Mouse (Mus musculus): ENCODE measurements at regions not wholly inside any gene's neighbourhood (a gene's known extent, or its start where the extent isn't known, plus 50 kb on each side); places are given as distances from the start of the nearest gene placed in this dataset.

- Histone ChIP-seq H3K4me3 (ENCODE audit: control insufficient read depth, low read depth, low read length) (no peak overlapping the region), H3K36me3 (ENCODE audit: control insufficient read depth, insufficient read depth, low read length) (no peaks in the 10 kb centered on the region), H3K27me3 (ENCODE audit: control insufficient read depth, insufficient read depth, low read length) (no peaks in the 10 kb centered on the region), H3K27ac (ENCODE audit: control insufficient read depth, insufficient read depth, low read depth, low read length) (no peak overlapping the region), H3K4me1 (ENCODE audit: control insufficient read depth, insufficient read depth, low read length) (no peaks in the 10 kb centered on the region)
- TF ChIP-seq CTCF (IDR thresholded peaks at IDR 0.05; ENCODE audit: control insufficient read depth, insufficient read depth, insufficient replicate concordance, low read depth, low read length) = no peak
- TF ChIP-seq POLR2A (IDR thresholded peaks at IDR 0.05; ENCODE audit: control insufficient read depth, low read depth, low read length) = no peak
Observed at GRCm38 (mm10) chr12:50897606-50898166, 248.8 kb upstream of the Prkd1 start.

GRCm38 (mm10) chr12:50893604-50894003, 244.7 kb upstream of the Prkd1 start:
- Histone ChIP-seq H3K27me3 (ENCODE audit: control insufficient read depth, insufficient read depth, low read length) (no peaks in the 10 kb centered on the region), H3K27ac (ENCODE audit: control insufficient read depth, insufficient read depth, low read depth, low read length) (no peak overlapping the region), H3K4me1 (ENCODE audit: control insufficient read depth, insufficient read depth, low read length) (no peaks in the 10 kb centered on the region), H3K36me3 (ENCODE audit: control insufficient read depth, insufficient read depth, low read length) (no peaks in the 10 kb centered on the region), H3K4me3 (ENCODE audit: control insufficient read depth, low read depth, low read length) (no peak overlapping the region)
- TF ChIP-seq POLR2A (IDR thresholded peaks at IDR 0.05; ENCODE audit: control insufficient read depth, low read depth, low read length) = no peak
- no peak for TF ChIP-seq CTCF (IDR thresholded peaks at IDR 0.05; ENCODE audit: control insufficient read depth, insufficient read depth, insufficient replicate concordance, low read depth, low read length)

GRCm38 (mm10) chr12:50875796-50876195, 226.9 kb upstream of the Prkd1 start:
- Histone ChIP-seq H3K4me3 (ENCODE audit: control insufficient read depth, low read depth, low read length) (no peak overlapping the region), H3K36me3 (ENCODE audit: control insufficient read depth, insufficient read depth, low read length) (no peaks in the 10 kb centered on the region), H3K4me1 (ENCODE audit: control insufficient read depth, insufficient read depth, low read length) (no peaks in the 10 kb centered on the region), H3K27ac (ENCODE audit: control insufficient read depth, insufficient read depth, low read depth, low read length) (no peak overlapping the region), H3K27me3 (ENCODE audit: control insufficient read depth, insufficient read depth, low read length) (no peaks in the 10 kb centered on the region)
- TF ChIP-seq CTCF (IDR thresholded peaks at IDR 0.05; ENCODE audit: control insufficient read depth, insufficient read depth, insufficient replicate concordance, low read depth, low read length) = no peak
- no peak for TF ChIP-seq POLR2A (IDR thresholded peaks at IDR 0.05; ENCODE audit: control insufficient read depth, low read depth, low read length)

DNA sequence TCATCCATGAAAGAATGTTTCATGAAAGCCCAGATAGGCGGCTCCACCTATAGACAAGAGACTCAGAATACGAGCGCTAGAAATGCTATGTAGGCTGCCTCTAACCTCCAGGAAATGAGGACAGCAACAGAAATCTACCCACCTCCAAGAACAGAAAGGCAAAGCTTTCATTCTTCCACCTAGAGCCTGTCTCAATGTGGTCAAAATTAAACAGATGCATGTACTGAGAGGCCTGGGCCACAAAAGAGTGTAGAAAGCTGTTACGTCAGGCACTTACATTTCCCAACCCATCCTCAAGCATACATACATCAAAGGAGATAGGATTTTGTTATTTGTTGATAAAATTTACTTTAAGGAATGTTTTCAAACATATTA, 225.1 kb upstream of the Prkd1 start:
- Histone ChIP-seq H3K36me3 (ENCODE audit: control insufficient read depth, insufficient read depth, low read length) (no peaks in the 10 kb centered on the region), H3K27ac (ENCODE audit: control insufficient read depth, insufficient read depth, low read depth, low read length) (no peak overlapping the region), H3K4me3 (ENCODE audit: control insufficient read depth, low read depth, low read length) (no peak overlapping the region), H3K27me3 (ENCODE audit: control insufficient read depth, insufficient read depth, low read length) (no peaks in the 10 kb centered on the region), H3K4me1 (ENCODE audit: control insufficient read depth, insufficient read depth, low read length) (no peaks in the 10 kb centered on the region)
- TF ChIP-seq CTCF (IDR thresholded peaks at IDR 0.05; ENCODE audit: control insufficient read depth, insufficient read depth, insufficient replicate concordance, low read depth, low read length) = no peak
- no peak for TF ChIP-seq POLR2A (IDR thresholded peaks at IDR 0.05; ENCODE audit: control insufficient read depth, low read depth, low read length)

DNA sequence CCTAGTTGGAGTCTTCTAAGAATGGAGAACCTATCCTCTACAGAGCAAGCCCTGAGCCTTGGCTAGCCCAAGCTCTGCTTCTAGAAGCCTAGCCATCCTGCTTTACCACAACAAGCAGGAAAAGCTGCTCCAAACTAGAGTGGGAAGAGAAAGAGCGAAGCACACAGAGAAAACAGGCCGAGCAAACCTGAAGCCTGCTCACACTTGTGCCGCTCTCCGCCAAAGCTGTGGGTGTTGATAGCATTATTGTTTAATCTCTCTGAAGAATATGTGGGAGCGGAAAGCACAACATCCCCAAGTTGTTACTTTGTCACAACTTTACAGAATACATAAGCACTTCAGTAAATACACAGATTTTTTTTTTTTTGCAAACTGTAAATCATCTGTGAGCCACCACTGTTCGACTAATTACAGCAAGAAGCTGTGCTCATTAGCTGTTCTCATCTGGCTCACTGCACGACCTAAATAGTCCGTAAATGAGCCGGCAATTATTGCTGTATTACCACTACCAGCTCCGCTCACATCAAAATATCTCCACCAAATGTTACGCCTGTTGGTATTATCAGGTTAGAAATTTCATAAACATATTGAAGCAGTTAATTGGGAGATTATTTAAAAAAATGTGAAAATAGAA, 224.6 kb upstream of the Prkd1 start:
- no peaks in the 10 kb centered on the region for H3K4me1 ChIP-seq (ENCODE audit: control insufficient read depth, insufficient read depth, low read length)
- H3K4me3 ChIP-seq (ENCODE audit: control insufficient read depth, low read depth, low read length) = no peak overlapping the region
- no peaks in the 10 kb centered on the region for H3K36me3 ChIP-seq (ENCODE audit: control insufficient read depth, insufficient read depth, low read length)
- H3K27ac ChIP-seq (ENCODE audit: control insufficient read depth, insufficient read depth, low read depth, low read length) = no peak overlapping the region
- TF ChIP-seq CTCF (IDR thresholded peaks at IDR 0.05; ENCODE audit: control insufficient read depth, insufficient read depth, insufficient replicate concordance, low read depth, low read length) = no peak
- no peak for TF ChIP-seq POLR2A (IDR thresholded peaks at IDR 0.05; ENCODE audit: control insufficient read depth, low read depth, low read length)
- no peaks in the 10 kb centered on the region for H3K27me3 ChIP-seq (ENCODE audit: control insufficient read depth, insufficient read depth, low read length)

DNA sequence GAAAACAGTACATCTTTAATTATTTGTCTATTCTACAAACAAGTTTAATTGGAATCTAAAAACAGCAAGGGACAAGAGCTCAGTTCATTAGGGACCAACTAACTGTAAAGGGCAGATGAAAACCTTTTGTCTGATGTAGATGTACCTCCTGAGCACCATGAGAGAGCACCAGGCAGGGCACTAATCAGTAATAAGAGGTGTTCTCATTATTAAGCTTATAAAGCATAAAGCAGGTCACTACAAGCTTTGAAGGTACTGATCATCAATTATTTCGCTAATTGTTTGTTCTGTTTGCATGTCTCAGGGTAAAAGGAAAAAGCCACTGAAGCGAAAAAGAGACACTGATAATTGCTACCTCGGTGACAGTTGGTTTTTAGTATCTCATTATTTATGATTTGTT, 202.7 kb upstream of the Prkd1 start:
- no peak overlapping the region for H3K27ac ChIP-seq (ENCODE audit: control insufficient read depth, insufficient read depth, low read depth, low read length)
- H3K4me3 ChIP-seq (ENCODE audit: control insufficient read depth, low read depth, low read length) = no peak overlapping the region
- no peak for TF ChIP-seq CTCF (IDR thresholded peaks at IDR 0.05; ENCODE audit: control insufficient read depth, insufficient read depth, insufficient replicate concordance, low read depth, low read length)
- TF ChIP-seq POLR2A (IDR thresholded peaks at IDR 0.05; ENCODE audit: control insufficient read depth, low read depth, low read length) = no peak
- no peaks in the 10 kb centered on the region for H3K27me3 ChIP-seq (ENCODE audit: control insufficient read depth, insufficient read depth, low read length)
- H3K36me3 ChIP-seq (ENCODE audit: control insufficient read depth, insufficient read depth, low read length) = no peaks in the 10 kb centered on the region
- no peaks in the 10 kb centered on the region for H3K4me1 ChIP-seq (ENCODE audit: control insufficient read depth, insufficient read depth, low read length)

GRCm38 (mm10) chr12:50847976-50848375, 199.1 kb upstream of the Prkd1 start:
- Histone ChIP-seq H3K4me3 (ENCODE audit: control insufficient read depth, low read depth, low read length) (no peak overlapping the region), H3K36me3 (ENCODE audit: control insufficient read depth, insufficient read depth, low read length) (no peaks in the 10 kb centered on the region), H3K27me3 (ENCODE audit: control insufficient read depth, insufficient read depth, low read length) (no peaks in the 10 kb centered on the region), H3K4me1 (ENCODE audit: control insufficient read depth, insufficient read depth, low read length) (no peaks in the 10 kb centered on the region), H3K27ac (ENCODE audit: control insufficient read depth, insufficient read depth, low read depth, low read length) (no peak overlapping the region)
- TF ChIP-seq CTCF (IDR thresholded peaks at IDR 0.05; ENCODE audit: control insufficient read depth, insufficient read depth, insufficient replicate concordance, low read depth, low read length) (no peak), POLR2A (IDR thresholded peaks at IDR 0.05; ENCODE audit: control insufficient read depth, low read depth, low read length) (no peak)
